Mouse (Mus musculus) heart, adult 9 months (tissue): ENCODE measurements around the gene Kif13a.

Experiments used
- DNase-seq, 2 experiments: peaks; one replicate each; pipeline ENCODE4 v3.0.0; 2022; ENCODE audit warnings: low spot score in 2 of 2

The Kif13a gene

DNA sequence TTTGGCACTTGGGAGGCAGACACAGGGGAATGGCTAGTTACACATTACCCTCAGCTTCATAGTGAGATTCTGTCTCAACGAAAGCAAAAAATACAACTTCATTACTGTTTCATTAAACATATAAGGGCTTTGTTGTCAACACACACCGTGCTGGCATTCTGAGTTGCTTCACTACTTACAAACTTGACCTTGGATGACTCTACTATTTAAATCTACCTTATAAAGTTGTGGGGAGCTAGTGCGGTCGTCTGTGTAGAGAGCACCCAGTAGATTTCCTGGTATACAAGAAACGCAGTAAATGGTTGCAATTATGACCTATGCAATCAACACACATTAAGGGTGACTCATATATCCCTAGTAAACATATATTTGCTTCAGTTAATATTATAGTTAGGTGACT is 201.3 kb downstream of the Kif13a start:
- DNase-seq = peak in 1 of 2 experiments; percentile 14

DNA sequence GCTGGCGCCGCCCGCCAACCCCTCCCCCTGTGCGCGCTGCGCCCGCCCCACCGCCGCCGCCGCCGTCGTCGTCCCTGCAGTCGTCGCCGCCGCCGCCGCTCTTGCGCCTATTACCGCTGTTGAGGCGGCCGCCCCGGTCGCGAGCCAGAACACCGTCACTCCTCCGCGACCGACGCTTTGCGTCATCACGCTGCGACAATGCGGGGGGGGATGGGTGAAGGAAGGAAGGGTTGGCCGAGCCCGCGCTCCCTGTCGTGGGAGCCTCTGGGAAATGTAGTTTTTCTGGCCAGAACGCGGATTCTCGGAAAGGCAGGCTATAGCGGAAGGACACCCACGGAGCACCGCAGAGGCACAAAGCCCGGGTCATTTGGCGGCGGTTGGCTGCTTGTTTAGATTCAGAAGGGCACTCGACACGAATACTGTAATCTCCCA is 201.8 kb downstream of the Kif13a start, which contains the start of gene Nup153:
Nup153 (minus strand) TSS at position 104 of the 432 bp plus-strand sequence.
- DNase-seq = peak; percentile 98 to 100

DNA sequence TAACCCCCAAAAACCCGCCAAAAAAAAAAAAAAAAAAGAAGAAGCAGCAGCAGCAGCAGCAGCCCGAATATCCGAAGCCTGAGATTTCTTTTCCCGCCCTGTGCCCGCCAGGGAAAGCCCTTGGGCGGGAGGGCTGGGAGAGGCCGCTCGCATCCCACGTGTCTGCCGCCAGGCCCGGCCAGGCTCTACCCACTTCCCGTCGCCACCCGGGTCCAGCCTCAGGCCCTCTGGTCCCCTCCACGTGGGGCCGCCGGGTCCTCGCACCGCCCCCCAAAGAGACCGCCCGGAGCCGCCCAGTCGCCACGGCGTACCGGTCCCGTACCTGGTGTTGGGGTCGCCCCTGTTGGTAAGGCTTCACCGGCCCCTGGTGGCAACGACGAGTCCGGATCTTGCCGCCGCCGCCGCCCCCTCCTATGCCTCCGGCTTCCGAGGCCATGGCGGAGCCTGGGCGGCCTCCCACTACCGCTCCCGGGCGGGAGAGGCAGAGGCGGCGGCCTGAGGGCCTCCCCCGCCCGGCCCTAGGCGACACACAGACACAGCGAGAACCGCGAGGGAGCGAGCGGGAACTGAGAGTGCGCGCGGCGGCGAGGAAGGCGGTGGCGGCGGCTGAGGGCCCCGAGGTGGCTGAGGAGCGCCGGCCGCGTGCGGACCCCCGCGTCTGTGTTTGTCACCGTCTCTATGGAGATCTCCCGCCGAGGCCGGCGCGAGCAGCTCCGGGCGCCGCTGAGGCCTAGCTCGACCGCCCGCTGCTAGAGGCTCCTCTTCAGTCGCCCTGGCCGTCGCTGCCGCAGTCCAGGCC is 202.4 kb downstream of the Kif13a start:
- DNase-seq = peak; percentile 59 to 71

DNA sequence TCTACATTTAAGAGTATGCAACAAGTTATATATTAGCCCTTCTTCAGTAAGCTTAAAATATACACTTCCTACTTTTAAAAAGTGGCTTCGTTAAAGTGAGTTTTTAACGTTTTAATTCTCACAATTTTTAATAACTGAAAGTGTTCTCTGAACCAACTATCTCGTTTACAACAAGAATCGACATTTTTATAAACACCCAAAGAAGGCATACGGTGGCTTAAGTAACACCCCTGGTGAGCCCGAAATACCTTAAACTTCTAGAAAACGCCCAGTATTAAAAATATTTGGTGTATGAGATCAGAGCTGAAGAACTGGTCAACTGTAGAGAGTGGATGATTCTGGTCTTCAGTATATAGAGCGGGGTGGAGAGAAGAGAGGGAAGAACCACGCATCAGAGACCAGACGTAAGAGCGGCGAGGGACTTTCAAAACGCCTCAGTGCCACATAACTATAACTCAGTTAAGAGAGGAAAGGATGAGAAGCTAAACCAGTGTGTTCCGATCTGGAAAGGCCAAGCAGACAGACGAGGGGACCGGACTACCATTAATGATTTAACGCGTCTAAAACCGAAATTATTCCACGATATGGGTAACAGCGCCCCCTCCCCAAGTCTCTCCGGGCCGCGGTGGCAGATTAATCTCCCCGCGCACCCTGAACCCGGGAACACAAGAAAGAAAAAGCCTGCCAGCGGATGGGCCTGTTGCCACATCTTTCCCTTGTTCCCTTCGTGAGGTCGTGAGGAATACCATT is 203.2 kb downstream of the Kif13a start:
- DNase-seq = no peak

DNA sequence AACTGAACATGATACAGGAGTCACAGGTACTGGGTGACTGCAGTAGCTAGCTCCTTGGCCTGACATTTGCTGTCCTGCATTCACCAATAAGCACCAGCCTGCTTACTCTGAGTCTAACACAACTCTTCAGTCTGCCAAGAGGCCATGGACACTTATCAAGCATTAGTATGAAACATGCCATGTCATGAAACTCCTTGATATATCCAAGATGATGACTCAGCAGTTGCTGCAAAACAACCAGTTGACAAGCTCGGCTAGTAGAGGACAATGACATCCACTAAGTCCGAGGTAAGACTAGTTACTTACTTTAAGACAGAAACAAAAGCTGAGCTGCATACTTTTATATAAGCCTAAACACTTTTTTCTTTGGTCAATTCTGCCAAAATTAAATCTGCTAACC is 204.4 kb downstream of the Kif13a start:
- DNase-seq = peak in 1 of 2 experiments; percentile 7

DNA sequence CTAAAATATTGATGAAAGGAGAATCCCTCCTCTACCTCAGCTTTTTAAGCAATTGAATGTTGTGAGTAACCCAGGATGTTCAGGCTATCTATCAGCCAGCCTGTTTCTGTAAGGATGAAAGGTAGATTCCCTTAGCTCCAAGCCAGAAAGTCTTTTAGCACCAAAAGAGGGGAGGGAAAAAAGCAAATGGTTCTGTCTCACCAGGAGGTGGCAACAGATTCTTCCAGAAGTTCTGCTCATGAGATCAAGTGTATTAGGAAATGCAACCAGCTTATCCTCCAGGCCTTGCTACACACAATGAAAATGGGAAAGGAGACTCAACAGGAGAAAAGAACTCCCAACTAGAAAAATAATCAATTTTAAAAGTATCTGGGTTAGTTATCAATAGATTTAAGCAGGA is 205.3 kb downstream of the Kif13a start:
- no peak for DNase-seq

DNA sequence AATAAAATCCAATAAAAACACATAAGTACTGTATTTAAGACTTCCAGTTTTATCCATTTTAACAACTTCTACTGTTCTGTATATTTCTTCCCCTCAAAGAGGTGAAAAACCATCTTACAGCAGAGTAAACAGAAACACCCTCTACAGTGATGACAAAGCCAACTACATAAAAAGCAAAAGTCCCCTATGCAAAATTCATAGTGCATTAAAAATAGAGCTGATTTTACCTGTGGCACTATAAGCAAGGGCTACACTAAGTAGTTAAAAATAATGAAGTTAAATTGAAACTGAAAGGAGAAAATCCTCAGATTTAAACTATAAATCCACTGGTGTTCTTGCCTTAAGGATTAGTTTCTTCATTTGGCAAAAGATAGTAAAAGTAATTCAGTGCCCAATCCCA is 208.7 kb downstream of the Kif13a start:
- DNase-seq = no peak

DNA sequence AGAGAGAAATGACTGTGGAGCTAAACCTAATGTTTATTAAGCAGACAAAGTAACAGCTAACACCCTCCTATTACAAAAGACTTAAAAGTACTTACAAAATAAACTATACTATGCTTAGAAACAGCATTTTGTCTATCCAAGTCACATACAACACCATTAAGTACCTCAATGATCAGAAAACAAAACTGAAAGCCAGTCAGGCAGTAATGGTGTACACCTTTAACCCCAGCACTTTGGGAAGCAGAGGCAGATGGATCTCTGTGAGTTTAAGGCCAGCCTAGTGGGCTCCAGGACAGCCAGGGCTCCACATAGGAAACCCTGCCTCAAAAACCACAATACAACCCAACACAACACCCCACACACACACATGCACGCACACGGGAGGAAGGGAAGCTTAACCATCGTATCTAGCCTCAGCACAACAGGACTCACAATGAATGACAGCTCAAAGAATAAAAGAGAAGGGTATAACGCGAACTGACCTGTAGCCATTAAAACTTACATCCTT is 210.7 kb downstream of the Kif13a start:
- DNase-seq = no peak

DNA sequence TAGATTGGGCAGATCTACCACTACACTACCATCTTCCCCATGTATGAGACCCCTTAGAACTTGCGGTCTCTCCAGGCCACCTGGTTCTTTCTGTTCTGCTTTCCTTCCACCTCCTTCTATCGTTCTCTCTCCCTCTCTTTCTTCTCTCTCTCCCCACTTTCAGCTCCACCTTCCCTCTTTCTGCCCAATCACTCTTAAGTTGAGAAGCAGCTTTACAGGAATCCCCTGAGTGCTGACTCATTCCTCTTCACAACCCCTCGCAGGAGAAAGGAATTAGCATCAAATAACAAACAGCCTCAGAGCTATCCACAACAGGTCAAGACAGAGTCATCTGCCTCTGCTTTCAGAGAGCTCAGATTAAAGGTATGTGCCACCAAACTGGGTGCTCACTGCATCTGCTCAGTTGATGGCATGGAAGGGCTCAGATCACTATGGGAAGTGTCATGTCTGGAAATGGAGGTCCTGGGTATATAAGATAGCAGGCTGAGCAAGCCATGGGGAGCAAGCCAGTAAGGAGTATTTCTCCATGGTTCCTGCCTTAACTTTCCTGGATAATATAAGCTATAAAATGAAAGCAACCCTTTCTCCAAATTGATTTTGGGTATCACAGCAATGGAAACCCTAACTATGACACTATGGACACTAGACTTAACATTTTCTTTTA is 213.6 kb downstream of the Kif13a start:
- no peak for DNase-seq

DNA sequence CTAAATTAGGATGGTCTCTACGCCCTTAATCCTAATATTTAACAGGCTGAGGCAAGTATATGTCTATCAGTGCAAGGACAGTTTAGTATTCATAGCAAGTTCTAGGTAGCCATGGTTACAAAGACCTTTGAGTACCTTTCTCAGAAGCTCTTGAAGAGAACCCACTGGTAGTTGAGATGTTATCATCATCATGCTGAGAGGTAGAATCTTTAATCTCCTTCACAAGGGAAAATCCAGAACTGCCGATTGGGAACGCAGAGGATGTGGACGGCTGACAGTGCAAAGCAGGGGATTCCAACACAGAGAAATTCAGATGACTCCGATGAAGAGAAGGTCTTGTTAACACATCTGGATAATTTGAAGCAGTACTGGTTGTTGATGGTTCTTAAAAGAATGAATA is 216.2 kb downstream of the Kif13a start:
- no peak for DNase-seq

DNA sequence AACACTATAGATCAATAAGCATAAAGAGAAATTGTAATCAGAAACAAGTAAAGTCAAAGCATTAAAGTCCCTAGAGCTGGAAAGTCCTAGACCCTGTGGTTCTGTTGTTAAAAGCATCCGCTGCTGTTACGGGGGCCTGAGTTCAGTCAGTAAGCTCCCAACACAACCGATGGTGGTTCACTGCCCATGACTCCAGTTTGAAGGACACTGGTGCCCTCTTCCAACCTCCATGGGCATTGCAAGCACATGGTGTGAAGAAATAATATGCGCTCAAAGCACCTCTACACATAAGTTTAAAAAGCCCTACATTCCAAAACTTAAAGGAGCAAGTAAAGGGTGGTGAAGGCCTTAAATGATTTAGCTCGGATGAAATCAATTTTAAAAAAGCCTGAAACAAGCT is 226.5 kb downstream of the Kif13a start:
- DNase-seq = no peak

DNA sequence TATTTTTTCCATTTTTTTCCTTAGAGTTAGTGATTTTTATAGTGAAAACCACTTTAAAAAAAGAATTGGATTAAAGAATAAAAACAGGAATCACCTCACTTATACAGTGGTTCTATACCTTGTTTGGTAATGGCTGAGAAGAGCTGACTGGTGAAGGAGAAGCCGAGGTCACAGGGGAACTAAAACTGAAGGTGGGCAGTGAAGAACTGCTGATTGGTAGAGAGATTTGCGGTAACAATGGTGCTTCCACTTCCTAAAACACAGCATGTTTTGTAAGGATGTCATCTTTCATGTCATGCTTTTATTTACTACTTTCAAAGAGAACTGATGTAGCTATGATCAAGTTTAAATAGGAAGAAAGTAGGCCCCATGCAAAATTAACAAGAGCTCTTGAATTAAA is 228.2 kb downstream of the Kif13a start:
- DNase-seq = no peak

DNA sequence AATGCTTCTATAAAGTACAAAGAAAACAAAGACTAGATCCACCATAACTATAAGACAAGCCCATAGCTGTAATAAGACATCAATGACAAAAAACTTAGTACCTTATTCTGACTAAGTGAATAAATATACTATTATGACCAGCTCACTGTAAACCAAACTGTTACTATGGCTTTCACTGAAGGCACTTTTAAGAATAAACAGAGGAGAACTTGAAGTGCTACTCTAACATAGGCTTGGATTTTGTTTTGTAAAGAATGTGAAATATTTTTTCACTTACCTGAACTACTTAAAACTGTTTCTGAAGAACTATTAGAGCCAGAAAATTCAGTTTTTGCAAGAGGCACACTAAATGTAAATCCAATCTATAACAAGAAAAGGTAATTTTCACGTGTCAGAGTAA is 230.3 kb downstream of the Kif13a start:
- no peak for DNase-seq
